Mouse (Mus musculus) embryonic fibroblast, embryonic 13.5 days (primary cell): ENCODE data around the gene Dohh. TPM values are rescaled to one million over a fixed set of nuclear protein-coding genes. Genes with fewer than 3 reads are reported as not detected.

ENCODE experiments used
- H3K27ac ChIP-seq: 2 replicates; pipeline ENCODE4 v1.5.1; 2012; ENCODE audit warnings: low read length, control low read depth, inconsistent platforms; ENCODE audit not compliant: insufficient read depth
- H3K4me1 ChIP-seq: 2 replicates; pipeline ENCODE4 v1.6.1; 2011; ENCODE audit warnings: low read length; ENCODE audit not compliant: control insufficient read depth, insufficient read depth
- H3K4me3 ChIP-seq: 2 replicates; pipeline ENCODE4 v1.5.1; 2011; ENCODE audit warnings: mild to moderate bottlenecking, control low read depth, low read length; ENCODE audit not compliant: insufficient read depth
- CTCF ChIP-seq: IDR thresholded peaks from 2 replicates; pipeline ENCODE4 v1.5.1; 2011; ENCODE audit warnings: mild to moderate bottlenecking, control low read depth, low read length, moderate library complexity, borderline replicate concordance; ENCODE audit not compliant: insufficient read depth
- POLR2A ChIP-seq: IDR thresholded peaks from 2 replicates; pipeline ENCODE4 v1.6.1; 2011; ENCODE audit warnings: low read depth, mild to moderate bottlenecking, control low read depth, low read length, moderate library complexity
- polyA plus RNA-seq: library from polyadenylated mRNA; stranded (reverse); fragments of >200 nt; gene quantifications from 2 replicates; pipeline ENCODE4 v1.2.4, GENCODE M21; 2011; ENCODE audit warnings: low read depth; ENCODE audit not compliant: missing spikeins, insufficient read length

Dohh gene
- polyA plus RNA-seq, 1 experiment: 37.7 TPM

DNA sequence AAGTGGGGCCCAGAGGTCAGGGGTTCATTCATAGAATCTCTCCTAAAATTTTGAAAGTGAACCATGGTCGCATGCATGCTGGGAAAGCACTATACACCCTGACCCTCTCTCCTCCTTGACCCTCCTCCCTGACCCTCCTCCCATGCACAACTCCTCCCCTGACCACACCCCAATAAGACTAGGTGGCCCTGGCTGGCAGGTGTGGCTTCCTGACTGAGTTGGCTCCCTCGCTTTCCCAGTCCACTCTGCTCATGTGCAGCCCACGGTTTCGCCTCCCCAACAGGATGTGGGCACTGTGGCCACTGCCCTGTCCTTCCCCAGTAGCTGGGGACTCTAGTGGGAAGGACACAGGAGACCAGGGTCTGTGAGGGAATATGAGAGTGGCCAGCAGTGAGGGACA, 26.1 kb downstream of the Dohh start:
- Histone ChIP-seq H3K4me3 (no peak overlapping the region), H3K27ac (no peak overlapping the region), H3K4me1 (peaks cover 41% of the 10 kb centered on the region)
- TF ChIP-seq CTCF (no peak), POLR2A (no peak)

DNA sequence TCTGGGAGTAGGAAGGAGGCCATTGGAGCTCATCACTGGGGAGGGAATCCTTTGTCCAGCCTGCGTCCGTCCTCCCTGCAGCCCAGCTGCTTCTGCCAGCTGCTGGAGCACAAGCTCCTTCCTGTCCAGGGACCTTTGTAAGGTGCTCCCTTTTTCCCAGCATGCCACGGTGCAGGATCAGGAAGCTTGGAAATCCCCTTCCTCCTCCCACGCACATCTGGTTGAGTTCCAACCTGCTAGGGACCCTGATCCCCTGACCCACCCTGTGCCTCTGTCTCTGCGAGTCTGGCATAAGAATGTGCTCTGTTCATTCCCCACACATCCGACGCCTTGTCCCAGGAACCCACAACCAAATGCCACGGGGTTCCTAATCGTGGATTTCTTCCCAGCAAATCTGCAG, 26.8 kb downstream of the Dohh start:
- TF ChIP-seq CTCF (no peak), POLR2A (no peak)
- H3K4me3 ChIP-seq: no peak overlapping the region
- peaks cover 41% of the 10 kb centered on the region for H3K4me1 ChIP-seq
- 0 out of 2 replicates have a peak overlapping the region, but pooled peaks have one; percentile 45 for H3K27ac ChIP-seq

DNA sequence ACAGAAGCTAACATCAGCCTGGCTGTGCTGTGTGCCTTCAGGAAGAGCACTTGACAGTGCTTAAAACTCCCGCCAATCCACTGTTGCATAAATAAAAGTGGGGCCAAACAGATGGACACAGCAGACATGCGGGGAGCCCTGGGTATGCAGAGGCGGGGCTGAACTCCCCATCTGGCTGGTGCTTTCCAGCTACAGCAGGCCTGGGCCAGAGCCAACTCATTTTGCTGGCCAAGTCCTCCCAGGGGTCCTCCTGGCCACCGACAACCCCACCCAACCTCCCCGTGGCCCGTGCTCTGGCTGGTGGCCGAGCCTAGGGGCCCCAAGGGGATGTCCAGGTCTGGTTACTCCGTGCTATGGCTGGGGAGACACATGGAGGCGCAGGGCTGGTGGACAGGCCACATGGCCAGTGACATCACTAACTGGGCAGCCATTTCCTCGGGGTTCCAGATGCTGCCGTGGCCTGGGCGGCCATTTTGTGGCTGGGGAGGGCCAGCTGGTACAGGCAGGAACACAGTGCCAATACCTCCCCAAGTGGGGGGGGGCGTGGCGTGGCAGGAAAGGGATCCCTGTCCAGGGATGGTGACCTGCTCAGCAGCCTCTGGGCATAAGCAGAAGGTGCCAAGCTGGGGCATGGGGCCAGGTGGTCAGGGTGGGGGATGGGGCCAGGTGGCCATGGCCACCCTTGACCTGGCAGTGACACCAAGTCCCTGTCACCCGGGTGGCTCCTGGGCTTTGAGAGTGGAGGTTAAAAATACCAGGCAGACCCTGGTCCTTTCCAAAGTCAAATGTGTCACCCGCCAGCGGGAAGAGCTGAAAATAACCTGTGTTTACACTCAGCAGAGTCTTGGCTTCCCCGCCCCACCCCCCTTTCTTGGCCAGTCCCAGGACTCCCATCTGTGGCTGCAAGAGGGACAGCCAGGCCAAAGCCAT, 27.5 kb downstream of the Dohh start:
- TF ChIP-seq POLR2A: no peak
- no peak for TF ChIP-seq CTCF
- H3K27ac ChIP-seq: peak overlapping the region; percentile 45
- H3K4me3 ChIP-seq: no peak overlapping the region
- peaks cover 41% of the 10 kb centered on the region for H3K4me1 ChIP-seq

DNA sequence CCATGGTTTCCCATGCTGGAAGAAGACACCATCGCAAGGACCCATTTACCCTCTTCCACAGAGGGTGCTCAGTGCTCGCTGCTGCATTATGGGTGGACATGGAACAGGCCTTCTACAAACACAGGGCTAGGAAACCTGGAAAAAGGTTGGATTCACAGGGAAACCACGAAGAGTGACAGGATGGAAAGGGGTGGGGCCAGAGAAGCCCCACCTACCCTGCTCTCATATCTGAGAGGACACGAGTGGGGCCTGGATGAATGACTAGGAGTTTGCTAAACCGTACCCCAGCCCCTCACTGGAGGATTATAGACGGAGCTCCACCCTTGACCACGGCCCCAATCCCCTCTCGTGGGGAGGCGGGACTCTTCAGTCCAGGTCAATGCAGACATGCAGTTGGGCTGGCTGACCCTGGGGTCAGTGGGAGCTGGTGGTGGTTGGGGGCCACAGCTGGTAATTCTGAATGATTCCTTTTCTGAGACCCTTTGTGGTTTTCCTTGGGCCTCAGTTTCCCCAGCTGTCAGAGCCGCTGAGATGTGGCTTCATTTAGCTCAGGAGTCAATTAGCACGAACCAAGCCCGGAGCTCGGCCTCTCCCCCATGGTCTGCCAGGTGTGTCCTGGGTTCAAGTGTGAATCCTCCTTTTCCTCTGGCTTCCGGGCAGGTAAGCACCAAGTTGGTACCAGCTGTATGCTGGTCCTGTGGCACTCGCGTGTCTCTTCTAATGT, 28.5 kb downstream of the Dohh start:
- TF ChIP-seq CTCF: no peak
- TF ChIP-seq POLR2A: no peak
- peaks cover 34% of the 10 kb centered on the region for H3K4me1 ChIP-seq
- H3K27ac ChIP-seq: 0 out of 2 replicates have a peak overlapping the region, but pooled peaks have one; percentile 0
- H3K4me3 ChIP-seq: no peak overlapping the region

DNA sequence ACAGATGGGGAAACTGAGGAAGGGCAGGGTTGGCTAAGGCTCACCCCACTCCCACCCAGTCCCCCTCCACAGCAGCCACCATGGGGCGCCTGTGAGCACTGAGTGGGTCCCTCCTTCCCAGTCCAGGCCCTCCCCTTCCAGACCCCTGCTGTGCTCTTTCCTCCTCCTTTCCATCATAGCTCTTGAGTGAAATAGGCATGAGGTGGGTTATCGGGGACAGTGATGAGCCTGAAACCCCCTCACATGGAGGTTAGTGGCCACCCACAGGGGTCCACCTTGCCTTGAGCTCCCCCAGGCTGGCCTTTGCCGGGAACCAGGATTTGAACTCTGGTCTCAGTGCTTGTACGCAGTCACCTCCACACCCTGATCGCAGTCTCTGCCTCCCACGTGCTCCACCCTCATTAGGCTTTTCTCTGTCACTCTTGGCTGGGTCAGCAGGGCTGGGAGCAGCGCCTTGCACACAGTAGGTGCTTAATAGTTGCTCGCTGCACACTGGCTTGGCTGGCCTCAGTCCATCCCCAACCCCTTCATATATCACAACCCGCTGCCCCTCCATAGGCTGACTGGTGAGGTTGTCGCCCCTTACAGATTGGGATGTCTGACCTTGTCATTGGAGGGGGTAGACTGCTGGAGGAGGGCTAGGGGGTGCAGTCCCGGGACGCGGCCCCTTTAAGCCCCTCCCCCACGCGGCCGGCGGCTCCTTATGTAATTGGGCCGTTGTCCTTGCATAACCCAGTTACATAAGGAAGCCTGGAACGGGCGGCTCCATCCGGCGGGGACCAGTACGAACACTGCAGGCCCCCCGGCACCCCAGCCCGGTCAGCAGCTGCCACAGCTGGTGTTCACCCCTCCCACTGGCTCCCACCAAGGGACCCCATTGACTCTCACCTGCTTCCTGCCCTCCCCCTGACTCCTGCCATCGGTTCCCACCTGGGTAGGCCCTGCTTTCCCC, 29.4 kb downstream of the Dohh start:
- Histone ChIP-seq H3K27ac (no peak overlapping the region), H3K4me3 (no peak overlapping the region), H3K4me1 (peaks cover 27% of the 10 kb centered on the region)
- TF ChIP-seq CTCF (no peak), POLR2A (no peak)

DNA sequence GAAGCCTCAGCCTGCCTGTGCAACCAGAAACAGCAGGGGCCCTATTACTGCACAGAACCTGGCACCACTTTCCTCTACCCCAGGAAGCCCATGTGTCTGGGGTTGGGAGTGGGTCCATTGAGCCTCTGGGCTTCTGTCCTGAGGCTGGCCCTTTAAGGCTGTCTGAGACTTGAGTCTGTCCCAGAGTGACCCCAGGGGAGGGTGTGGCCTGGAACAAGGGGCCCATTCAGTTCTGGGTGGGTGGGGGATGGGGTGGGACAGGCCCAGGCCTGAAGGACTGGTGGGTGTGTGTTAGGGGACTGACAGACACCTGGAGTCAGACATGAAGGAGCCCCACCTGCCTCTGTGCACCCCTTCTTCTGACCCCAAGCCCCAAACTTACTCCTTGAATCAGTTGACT, 30.5 kb downstream of the Dohh start:
- Histone ChIP-seq H3K4me1 (peaks cover 27% of the 10 kb centered on the region), H3K4me3 (no peak overlapping the region), H3K27ac (no peak overlapping the region)
- TF ChIP-seq CTCF: no peak
- TF ChIP-seq POLR2A: no peak

DNA sequence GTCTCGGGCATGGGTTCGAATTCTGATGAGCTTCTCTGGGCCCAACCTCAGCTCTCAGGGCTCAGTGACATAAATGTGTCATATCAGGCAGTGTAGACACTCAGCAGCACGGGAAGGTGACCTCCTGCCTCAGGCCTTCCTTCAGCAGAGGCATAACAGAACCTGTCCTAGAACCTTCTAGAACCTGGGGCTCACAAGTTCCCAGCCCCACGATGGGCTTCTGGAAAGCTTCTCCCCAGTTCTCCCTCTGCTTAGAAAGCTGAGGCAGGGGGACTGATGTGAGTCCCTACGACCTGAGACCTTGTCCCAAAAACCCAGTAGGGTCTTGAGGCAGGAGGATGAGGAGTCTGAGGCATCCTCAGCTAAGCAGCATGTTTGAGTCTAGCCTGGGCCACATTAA, 30.9 kb downstream of the Dohh start:
- no peak overlapping the region for H3K27ac ChIP-seq
- peaks cover 23% of the 10 kb centered on the region for H3K4me1 ChIP-seq

DNA sequence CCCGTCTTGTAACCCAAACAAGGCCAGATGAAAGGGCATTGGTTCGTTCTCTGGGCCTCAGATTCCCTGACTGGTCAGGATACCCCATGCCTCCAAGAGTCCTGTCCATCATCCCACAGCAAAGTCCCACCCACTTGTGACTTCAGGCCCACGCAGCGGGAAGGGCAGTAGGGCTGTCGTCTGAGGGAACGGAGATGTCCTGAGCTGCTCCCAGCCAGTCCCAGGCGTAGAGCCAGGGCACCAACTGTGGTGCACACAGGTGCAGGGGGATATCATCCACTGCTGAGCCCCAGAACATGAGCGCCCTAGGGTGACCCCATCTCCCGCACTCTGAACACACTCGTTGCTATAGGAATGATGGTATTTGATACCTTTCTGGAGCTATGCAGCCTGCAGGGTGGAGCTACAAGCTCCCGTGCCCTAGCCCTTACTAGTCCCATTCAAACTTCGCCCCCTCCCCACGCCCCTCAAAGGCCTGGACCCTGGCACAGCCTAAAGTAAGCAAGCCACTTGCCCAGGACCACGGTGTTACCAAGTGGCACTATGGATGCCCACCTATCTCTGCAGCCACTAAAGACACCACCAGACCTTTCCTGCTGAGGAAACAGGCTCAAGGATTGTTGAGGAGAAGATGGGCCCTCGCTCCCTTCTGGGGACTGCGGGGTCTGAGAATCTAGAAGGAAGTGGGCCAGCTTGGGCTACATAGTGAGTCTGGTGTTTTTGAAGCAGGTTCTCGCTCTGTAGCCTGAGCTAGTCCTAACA, 31.5 kb downstream of the Dohh start:
- Histone ChIP-seq H3K4me3 (no peak overlapping the region), H3K4me1 (peaks cover 18% of the 10 kb centered on the region), H3K27ac (no peak overlapping the region)
- no peak for TF ChIP-seq POLR2A
- TF ChIP-seq CTCF: no peak

More for the DNA sequence above, 30.9 kb downstream of the Dohh start:
- TF ChIP-seq POLR2A (no peak), CTCF (no peak)
- H3K4me3 ChIP-seq: no peak overlapping the region
